Mouse (Mus musculus) B cell, adult 62 days (primary cell): ENCODE measurements around the gene Ddx55. TPM values are rescaled to one million over a fixed set of nuclear protein-coding genes. Genes with fewer than 3 reads are reported as not detected.

Experiments
- total RNA-seq: library from RNA; stranded (reverse); gene quantifications from 4 replicates; pipeline ENCODE4 v1.2.4, GENCODE M21; 2023

Ddx55 gene
- 39.5 to 42.4 TPM (median 41.7 TPM) in 4 replicates for total RNA-seq

DNA sequence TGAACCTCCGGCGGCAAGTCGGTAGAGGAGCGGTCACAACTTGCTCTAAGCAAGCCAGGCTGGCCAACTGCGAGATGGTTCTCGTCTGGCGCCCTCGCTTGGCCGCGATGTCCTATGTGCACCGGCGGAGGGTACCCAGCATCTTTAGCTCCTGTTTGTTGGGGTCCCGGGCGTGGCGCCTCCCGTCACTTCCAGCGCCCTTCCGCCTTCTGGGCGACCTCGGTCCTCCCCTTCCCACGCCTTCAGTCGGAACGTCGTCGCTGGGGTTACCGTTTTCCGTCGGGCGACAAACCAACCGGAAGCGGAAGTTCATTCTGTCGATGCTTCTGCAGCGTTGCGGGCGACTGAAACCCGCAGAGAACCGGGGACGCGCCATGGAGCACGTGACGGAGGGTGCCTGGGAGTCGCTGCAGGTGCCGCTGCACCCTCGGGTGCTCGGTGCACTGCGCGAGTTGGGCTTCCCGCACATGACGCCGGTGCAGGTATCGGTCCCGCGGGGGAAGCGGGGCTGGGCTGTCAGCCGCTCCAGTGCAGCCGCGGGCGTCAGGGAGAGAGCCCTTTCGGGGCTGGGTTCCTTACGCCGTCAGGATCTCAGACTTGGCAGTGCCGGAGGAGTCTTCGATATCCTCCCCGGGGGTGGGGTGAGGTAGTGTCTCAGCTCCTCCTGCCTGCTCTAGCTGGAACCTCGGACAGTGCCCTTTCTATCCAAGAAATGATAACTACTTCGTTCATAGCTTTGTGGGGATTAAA lies at the start of gene Ddx55:
Ddx55 (plus strand) TSS at position 307 of the 750 bp plus-strand sequence.

DNA sequence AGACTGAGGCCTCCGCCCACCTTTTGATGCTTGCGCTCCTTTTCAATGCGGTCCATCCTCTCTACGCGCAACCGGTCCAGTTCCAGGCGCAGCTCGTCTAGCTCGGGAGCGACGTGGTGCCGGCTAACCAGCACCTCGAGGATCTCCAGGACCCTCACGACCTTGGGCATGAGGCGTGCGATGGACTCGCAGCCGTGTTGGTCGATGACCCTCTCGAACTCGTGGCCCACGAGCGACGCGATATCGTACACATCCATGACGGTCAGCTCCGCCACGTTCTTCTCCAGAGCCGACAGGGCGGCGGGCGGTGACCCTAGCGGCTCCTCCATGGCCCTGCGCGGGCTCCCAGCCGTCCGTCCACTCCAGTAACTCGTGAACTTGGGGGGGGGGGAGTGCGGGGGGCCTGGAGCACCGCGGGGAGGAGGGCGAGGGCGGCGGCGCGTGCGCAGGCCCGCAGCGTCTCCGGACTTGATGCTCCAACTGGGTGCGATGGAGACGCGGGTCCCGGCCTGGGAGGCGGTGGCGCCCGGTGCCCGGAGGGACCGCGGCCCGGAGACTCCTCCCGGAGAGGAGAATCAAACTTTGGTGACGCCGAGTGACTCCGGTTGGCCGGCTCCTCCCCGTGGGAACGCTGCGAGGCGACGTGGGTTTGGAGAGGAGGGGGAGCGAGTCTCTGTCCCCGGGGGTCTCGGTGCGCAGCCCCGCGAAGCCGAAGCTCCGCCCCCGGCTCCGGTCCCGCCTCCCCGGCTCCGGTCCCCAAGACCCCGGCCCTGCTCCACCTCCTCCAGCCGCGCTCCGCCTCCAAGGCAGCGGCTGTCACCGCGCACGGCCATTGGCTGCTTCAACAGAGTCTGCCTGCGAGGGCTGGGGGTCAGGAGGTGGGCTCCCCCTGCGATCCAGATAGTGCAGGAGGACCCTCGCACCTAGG lies 21.7 kb upstream of the Ddx55 start, which contains the start of gene Rilpl1:
Rilpl1 (minus strand) TSS at position 737 of the 928 bp plus-strand sequence.

DNA sequence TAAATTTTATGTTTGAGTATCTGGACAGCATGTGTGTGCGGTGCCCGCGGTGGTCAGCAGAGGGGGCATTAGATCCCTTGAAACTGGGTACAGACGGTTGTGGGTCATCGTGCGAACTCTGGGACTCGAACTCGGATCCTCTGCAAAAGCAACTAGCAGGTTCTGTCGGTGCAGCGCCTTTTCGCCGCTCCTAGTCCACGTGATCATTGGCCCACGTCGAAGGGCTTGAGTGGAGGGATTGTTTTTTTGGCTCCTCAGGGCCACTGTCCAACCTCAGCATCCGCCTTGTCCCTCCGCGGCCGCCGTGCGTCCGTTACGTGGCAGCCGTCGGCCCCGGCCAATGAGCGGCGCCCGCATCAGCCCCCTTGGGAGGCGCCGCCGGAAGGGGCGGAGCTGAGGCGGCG lies 12.3 kb upstream of the Ddx55 start, which contains the start of gene Tmed2:
Tmed2 (plus strand) TSS at position 313 of the 404 bp plus-strand sequence.

DNA sequence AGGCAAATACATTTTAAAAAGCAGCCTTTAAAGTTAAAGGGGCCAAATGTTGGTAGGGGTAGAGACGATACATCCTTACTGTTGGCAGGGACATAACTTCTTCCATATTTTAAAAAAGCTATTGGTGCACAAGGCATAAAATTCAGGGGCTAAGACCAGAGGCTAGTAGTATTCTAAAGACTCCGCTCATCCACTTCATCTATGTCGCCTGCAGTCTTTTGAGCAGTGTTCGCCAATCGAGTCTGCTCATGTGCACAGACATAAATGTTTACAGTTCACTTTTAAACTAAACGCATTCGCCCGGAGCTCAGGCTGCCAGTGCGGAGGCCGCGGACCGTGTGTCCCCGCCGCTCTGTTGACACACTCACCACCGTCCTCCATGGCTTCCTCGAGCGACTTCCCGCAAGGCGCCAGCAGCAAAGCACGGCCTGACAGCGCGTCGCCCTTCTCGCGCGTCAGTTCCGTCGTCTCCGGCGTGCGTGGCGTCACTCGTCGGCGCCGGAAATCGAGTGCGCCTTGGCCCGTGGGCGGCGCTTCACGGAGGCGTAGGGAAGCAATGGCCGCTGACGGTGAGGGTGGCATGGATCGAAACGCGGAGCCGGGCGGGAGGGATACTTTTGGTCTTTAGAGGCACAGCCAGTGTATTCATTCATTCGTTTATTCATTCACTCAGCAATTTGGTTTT lies 26.1 kb downstream of the Ddx55 start, which contains the start of the genes Eif2b1 and Gtf2h3:
Eif2b1 (minus strand) TSS at position 499 of the 685 bp plus-strand sequence.
Gtf2h3 (plus strand) TSS at position 508 of the 685 bp plus-strand sequence.

Other genes with a start within 250 kb of the Ddx55 start
- 29.8 to 33.9 TPM (median 31.7 TPM) in 4 replicates for gene Mphosph9, start 224.9 kb upstream of the Ddx55 start, total RNA-seq
- 4.3 to 7.0 TPM (median 6.5 TPM) in 4 replicates for gene 2810006K23Rik, start 224.8 kb upstream of the Ddx55 start, total RNA-seq
- 96.6 to 111 TPM (median 101 TPM) in 4 replicates for gene Cdk2ap1, start 189.8 kb upstream of the Ddx55 start, total RNA-seq
- 216 to 228 TPM (median 222 TPM) in 4 replicates for gene Sbno1, start 126.9 kb upstream of the Ddx55 start, total RNA-seq
- gene Kmt5a, start 112.9 kb upstream of the Ddx55 start, total RNA-seq, result 47.3 to 58.4 TPM (median 50.8 TPM) in 4 replicates
- gene Rilpl2, start 74.5 kb upstream of the Ddx55 start, total RNA-seq, result 165 to 186 TPM (median 173 TPM) in 4 replicates
- gene Snrnp35, start 69.7 kb upstream of the Ddx55 start, total RNA-seq, result 15.0 to 20.5 TPM (median 17.3 TPM) in 4 replicates
- gene Rilpl1, start 21.5 kb upstream of the Ddx55 start, total RNA-seq, result 2.2 to 3.1 TPM (median 2.3 TPM) in 4 replicates
- 103 to 116 TPM (median 110 TPM) in 4 replicates for gene Tmed2, start 12.2 kb upstream of the Ddx55 start, total RNA-seq
- gene Eif2b1, start 26.3 kb downstream of the Ddx55 start, total RNA-seq, result 22.8 to 36.2 TPM (median 33.7 TPM) in 4 replicates
- 27.6 to 35.1 TPM (median 34.4 TPM) in 4 replicates for gene Gtf2h3, start 26.3 kb downstream of the Ddx55 start, total RNA-seq
- 46.0 to 62.9 TPM (median 54.8 TPM) in 4 replicates for gene Atp6v0a2, start 75.7 kb downstream of the Ddx55 start, total RNA-seq
- 0.06 TPM in 1 of 4 replicates, not detected in the others for gene Dnah10, start 172.2 kb downstream of the Ddx55 start, total RNA-seq